Mouse (Mus musculus): ENCODE measurements around the gene Epha8. TPM values are rescaled to one million over a fixed set of nuclear protein-coding genes. Genes with fewer than 3 reads are reported as not detected.

Gene Epha8
- polyA plus RNA-seq, 1 experiment from 2014 or later: 0.72 TPM

DNA sequence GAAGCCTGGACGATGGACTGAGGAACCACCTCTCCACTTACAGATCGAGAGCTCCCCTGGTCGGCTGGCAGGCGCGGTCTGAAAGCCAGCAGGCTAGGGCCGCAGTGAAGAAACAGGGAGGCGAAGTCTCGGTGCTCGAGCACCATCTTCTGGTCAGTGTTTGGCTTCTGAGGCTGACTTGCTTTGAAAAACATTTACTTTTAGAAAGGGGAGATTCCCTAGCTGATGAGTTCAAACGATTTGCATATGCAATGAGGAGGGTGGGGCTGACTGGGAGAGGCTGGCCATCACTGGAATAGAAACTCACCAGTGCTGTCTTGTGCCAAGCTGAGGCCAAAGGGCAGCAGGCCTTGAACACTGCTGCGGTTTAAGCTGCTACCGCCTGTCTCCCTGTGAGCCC, 24.7 kb upstream of the Epha8 start:
- WGBS: 7% methylated on average over 12 of the region's 12 CpGs
- no peak overlapping the region for H3K4me2 ChIP-seq (ENCODE audit: low read depth, low read length, severe bottlenecking)
- ATAC-seq (replicated peaks; ENCODE audit: low FRiP score) (no peak), DNase-seq (ENCODE audit: low spot score) (peak; percentile 78)
- H3K4me3 ChIP-seq (ENCODE audit: low read depth, low read length): no peak overlapping the region
- no peak overlapping the region for H3K27ac ChIP-seq (ENCODE audit: low read depth, low read length)
- H3K4me1 ChIP-seq (replicated peaks; ENCODE audit: control insufficient read depth, insufficient read depth, low read length): 0 out of 2 replicates have a peak, but pooled peaks cover 2% of the 10 kb centered on the region
- no peaks in the 10 kb centered on the region for H3K27me3 ChIP-seq (ENCODE audit: control insufficient read depth, insufficient read depth, low read length)
- no peak overlapping the region for H3K9ac ChIP-seq (ENCODE audit: low read length)
- no peaks in the 10 kb centered on the region for H3K36me3 ChIP-seq (ENCODE audit: control insufficient read depth, insufficient read depth, low read length)
- no peaks in the 10 kb centered on the region for H3K9me3 ChIP-seq (ENCODE audit: control insufficient read depth, low read length)

GRCm38 (mm10) chr4:136980921-136981320, 24.3 kb upstream of the Epha8 start:
- H3K9ac ChIP-seq (ENCODE audit: low read length): no peak overlapping the region
- no peaks in the 10 kb centered on the region for H3K36me3 ChIP-seq (ENCODE audit: control insufficient read depth, insufficient read depth, low read length)
- no peak overlapping the region for H3K4me3 ChIP-seq (ENCODE audit: low read depth, low read length)
- DNase-seq (ENCODE audit: low spot score) (no peak), ATAC-seq (replicated peaks; ENCODE audit: low FRiP score) (no peak)
- H3K4me2 ChIP-seq (ENCODE audit: low read depth, low read length, severe bottlenecking): no peak overlapping the region
- H3K27me3 ChIP-seq (ENCODE audit: control insufficient read depth, insufficient read depth, low read length): no peaks in the 10 kb centered on the region
- H3K27ac ChIP-seq (ENCODE audit: low read depth, low read length): no peak overlapping the region
- WGBS: 75% methylated on average over 4 of the region's 4 CpGs
- no peaks in the 10 kb centered on the region for H3K9me3 ChIP-seq (ENCODE audit: control insufficient read depth, low read length)
- 0 out of 2 replicates have a peak, but pooled peaks cover 2% of the 10 kb centered on the region for H3K4me1 ChIP-seq (replicated peaks; ENCODE audit: control insufficient read depth, insufficient read depth, low read length)

DNA sequence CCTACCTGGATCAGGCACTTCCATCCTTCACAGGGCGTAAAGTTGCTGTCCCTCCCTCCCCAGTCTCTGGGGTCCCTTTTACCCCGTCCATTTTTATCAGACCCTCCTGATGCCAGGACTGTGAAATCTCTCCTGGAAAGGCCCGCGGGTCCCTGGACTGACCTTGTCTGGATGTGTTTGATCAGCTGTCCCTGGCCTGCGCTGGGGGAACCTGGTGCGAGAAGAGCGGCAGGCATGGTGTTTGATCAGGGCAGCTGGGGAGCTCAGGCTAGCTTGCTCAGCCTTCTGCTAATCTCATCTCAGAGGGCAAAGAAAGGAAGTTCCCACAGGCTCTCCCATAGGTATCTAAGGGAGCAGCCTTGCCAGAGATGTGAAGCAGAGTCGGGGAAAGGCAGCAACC, 20.6 kb upstream of the Epha8 start:
- H3K4me2 ChIP-seq (ENCODE audit: low read depth, low read length, severe bottlenecking): no peak overlapping the region
- H3K27ac ChIP-seq (ENCODE audit: low read depth, low read length): no peak overlapping the region
- no peak overlapping the region for H3K4me3 ChIP-seq (ENCODE audit: low read depth, low read length)
- DNase-seq (ENCODE audit: low spot score): no peak
- no peak for ATAC-seq (replicated peaks; ENCODE audit: low FRiP score)
- no peak overlapping the region for H3K9ac ChIP-seq (ENCODE audit: low read length)
- WGBS: 64% methylated on average over 8 of the region's 8 CpGs
- H3K9me3 ChIP-seq (ENCODE audit: control insufficient read depth, low read length): no peaks in the 10 kb centered on the region
- no peaks in the 10 kb centered on the region for H3K27me3 ChIP-seq (ENCODE audit: control insufficient read depth, insufficient read depth, low read length)
- no peaks in the 10 kb centered on the region for H3K36me3 ChIP-seq (ENCODE audit: control insufficient read depth, insufficient read depth, low read length)
- H3K4me1 ChIP-seq (replicated peaks; ENCODE audit: control insufficient read depth, insufficient read depth, low read length): 0 out of 2 replicates have a peak, but pooled peaks cover 2% of the 10 kb centered on the region

DNA sequence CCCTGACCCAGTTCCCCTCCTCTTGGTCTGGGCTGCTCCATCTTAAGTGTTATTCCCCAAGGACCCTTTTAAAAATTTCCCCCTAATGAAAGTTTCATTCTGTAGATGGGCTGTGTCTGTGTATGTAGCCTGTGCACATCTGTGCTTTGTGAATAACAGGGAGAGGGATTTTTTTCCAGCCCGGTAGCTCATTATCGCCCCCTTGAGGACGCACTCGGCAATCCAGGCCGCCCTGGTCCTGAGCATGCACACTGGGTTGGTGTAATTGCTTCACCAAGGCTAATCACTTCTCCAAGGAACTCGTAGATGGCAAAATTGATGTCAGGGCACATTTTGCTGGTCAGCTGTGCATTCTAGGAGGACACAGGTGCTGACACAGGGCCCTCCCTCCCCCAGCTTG, 14.3 kb upstream of the Epha8 start:
- Histone ChIP-seq H3K36me3 (ENCODE audit: control insufficient read depth, insufficient read depth, low read length) (no peaks in the 10 kb centered on the region), H3K27me3 (ENCODE audit: control insufficient read depth, insufficient read depth, low read length) (no peaks in the 10 kb centered on the region), H3K4me2 (ENCODE audit: low read depth, low read length, severe bottlenecking) (no peak overlapping the region), H3K9me3 (ENCODE audit: control insufficient read depth, low read length) (no peaks in the 10 kb centered on the region), H3K27ac (ENCODE audit: low read depth, low read length) (no peak overlapping the region), H3K4me1 (replicated peaks; ENCODE audit: control insufficient read depth, insufficient read depth, low read length) (peaks cover 8% of the 10 kb centered on the region; the same call in 1 of the 2 replicates), H3K9ac (ENCODE audit: low read length) (no peak overlapping the region), H3K4me3 (ENCODE audit: low read depth, low read length) (no peak overlapping the region)
- ATAC-seq (replicated peaks; ENCODE audit: low FRiP score) (0 out of 2 replicates have a peak, but pooled peaks have one; percentile 21), DNase-seq (ENCODE audit: low spot score) (peak; percentile 86)
- WGBS: 5% methylated on average over 6 of the region's 6 CpGs

DNA sequence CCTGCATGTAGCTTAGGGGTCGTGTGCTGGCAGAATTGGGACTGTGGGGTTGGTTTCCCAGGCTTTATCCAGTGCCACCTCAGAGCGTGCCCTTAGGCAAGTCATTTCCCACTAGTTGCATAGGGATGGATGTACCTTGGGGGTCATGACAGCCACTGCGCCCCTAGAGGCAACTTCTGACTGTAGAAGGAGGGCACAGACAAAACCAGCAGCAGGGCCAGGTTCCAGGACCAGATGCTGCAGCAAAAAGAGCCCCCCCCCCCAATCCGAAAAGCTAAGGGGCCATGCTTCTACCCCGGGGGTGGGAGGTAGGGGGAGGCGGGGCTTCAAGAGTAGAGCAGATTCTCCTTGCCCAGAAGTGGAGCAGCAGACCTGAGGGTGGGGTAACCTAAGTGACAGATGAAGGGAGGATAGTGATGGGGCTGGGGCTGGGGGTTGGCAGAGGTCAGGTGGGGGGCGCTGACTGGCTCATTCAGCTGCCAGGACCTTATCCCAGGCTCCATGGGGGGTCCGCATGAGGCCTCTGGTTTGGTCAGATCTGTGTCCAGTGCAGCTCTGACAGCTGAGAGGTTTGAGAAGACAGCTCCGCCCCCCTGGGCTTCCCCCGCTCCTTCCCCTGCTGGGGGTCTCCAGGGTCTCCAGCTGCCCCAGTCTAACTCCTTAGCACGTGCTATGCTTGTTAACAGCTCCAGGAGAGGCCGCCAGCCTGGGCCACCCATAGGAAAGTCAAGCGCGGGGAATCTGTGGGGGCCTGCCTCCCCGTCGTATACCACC, 13.1 kb upstream of the Epha8 start:
- H3K9me3 ChIP-seq (ENCODE audit: control insufficient read depth, low read length): no peaks in the 10 kb centered on the region
- no peak overlapping the region for H3K4me2 ChIP-seq (ENCODE audit: low read depth, low read length, severe bottlenecking)
- WGBS: 47% methylated on average over 14 of the region's 16 CpGs
- H3K9ac ChIP-seq (ENCODE audit: low read length): no peak overlapping the region
- peaks cover 12% of the 10 kb centered on the region; the same call in 1 of the 2 replicates for H3K4me1 ChIP-seq (replicated peaks; ENCODE audit: control insufficient read depth, insufficient read depth, low read length)
- no peaks in the 10 kb centered on the region for H3K36me3 ChIP-seq (ENCODE audit: control insufficient read depth, insufficient read depth, low read length)
- H3K27me3 ChIP-seq (ENCODE audit: control insufficient read depth, insufficient read depth, low read length): no peaks in the 10 kb centered on the region; the same call in 1 of the 2 replicates
- no peak overlapping the region for H3K27ac ChIP-seq (ENCODE audit: low read depth, low read length)
- DNase-seq (ENCODE audit: low spot score) (no peak), ATAC-seq (replicated peaks; ENCODE audit: low FRiP score) (no peak)
- H3K4me3 ChIP-seq (ENCODE audit: low read depth, low read length): no peak overlapping the region

GRCm38 (mm10) chr4:136969096-136969495, 12.5 kb upstream of the Epha8 start:
- no peak for DNase-seq (ENCODE audit: low spot score)
- Histone ChIP-seq H3K36me3 (ENCODE audit: control insufficient read depth, insufficient read depth, low read length) (no peaks in the 10 kb centered on the region), H3K4me3 (ENCODE audit: low read depth, low read length) (no peak overlapping the region), H3K4me1 (replicated peaks; ENCODE audit: control insufficient read depth, insufficient read depth, low read length) (peaks cover 12% of the 10 kb centered on the region; the same call in 1 of the 2 replicates), H3K9me3 (ENCODE audit: control insufficient read depth, low read length) (no peaks in the 10 kb centered on the region), H3K27me3 (ENCODE audit: control insufficient read depth, insufficient read depth, low read length) (no peaks in the 10 kb centered on the region; the same call in 1 of the 2 replicates), H3K4me2 (ENCODE audit: low read depth, low read length, severe bottlenecking) (no peak overlapping the region), H3K27ac (ENCODE audit: low read depth, low read length) (no peak overlapping the region), H3K9ac (ENCODE audit: low read length) (no peak overlapping the region)
- no peak for ATAC-seq (replicated peaks; ENCODE audit: low FRiP score)
- 68% methylated on average over 8 of the region's 8 CpGs for WGBS

- no peak for DNase-seq (ENCODE audit: low spot score)
- H3K4me2 ChIP-seq (ENCODE audit: low read depth, low read length, severe bottlenecking): no peak overlapping the region
- H3K4me3 ChIP-seq (ENCODE audit: low read depth, low read length): no peak overlapping the region
- no peak overlapping the region for H3K9ac ChIP-seq (ENCODE audit: low read length)
- H3K27ac ChIP-seq (ENCODE audit: low read depth, low read length): no peak overlapping the region
- no peak for ATAC-seq (replicated peaks; ENCODE audit: low FRiP score)
- no peaks in the 10 kb centered on the region for H3K36me3 ChIP-seq (ENCODE audit: control insufficient read depth, insufficient read depth, low read length)
- H3K27me3 ChIP-seq (ENCODE audit: control insufficient read depth, insufficient read depth, low read length): no peaks in the 10 kb centered on the region; the same call in 1 of the 2 replicates
- WGBS: 36% methylated on average over 9 of the region's 9 CpGs
- no peaks in the 10 kb centered on the region for H3K9me3 ChIP-seq (ENCODE audit: control insufficient read depth, low read length)
- H3K4me1 ChIP-seq (replicated peaks; ENCODE audit: control insufficient read depth, insufficient read depth, low read length): peaks cover 12% of the 10 kb centered on the region; the same call in 1 of the 2 replicates
Observed at GRCm38 (mm10) chr4:136967511-136967910, 10.9 kb upstream of the Epha8 start.

DNA sequence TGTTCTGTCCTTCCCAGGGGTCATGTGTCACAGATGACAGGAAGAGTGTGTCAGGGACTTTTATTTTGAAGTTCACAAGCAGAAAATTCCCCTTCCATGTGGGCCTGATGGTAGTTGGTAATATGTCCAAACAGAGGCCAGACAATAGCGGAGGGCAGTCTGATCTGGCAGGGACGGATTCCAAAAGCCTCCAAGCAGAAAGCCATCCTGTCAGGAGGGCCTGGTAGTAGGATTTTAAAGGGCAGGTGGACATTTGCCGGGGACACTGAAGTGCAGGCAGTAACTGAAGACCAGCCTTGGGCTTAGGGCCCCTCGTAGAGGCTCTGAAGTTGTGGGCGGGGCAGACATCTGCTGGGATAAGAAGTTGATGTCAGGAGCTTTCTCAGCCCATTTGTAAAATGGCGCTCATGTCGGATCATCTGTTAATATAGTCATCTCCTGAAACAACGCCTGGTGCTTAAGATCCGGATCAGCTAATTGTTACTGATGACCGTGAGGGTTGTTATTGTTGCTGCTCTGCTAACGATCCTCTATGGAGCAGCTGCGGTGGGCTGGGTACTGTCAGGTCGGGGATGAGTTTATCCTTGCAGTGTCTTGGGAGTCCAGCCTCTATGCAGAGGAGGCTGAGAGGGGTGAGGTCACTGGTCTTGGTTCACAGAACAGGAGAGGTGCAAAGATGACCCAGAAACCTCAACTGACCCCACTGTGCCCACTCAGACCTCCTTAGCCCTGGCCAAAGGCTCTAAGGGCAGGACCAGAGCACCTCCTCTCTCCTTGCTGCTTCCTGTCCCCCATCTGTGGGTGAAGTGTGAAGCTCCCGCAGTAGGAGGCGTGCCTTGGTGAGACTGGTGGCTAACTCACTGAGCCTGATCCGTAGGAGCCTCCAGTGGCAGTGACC, 10.1 kb upstream of the Epha8 start:
- no peaks in the 10 kb centered on the region; the same call in 1 of the 2 replicates for H3K27me3 ChIP-seq (ENCODE audit: control insufficient read depth, insufficient read depth, low read length)
- no peak for ATAC-seq (replicated peaks; ENCODE audit: low FRiP score)

More for the DNA sequence above, 10.1 kb upstream of the Epha8 start:
- no peaks in the 10 kb centered on the region for H3K9me3 ChIP-seq (ENCODE audit: control insufficient read depth, low read length)
- H3K27ac ChIP-seq (ENCODE audit: low read depth, low read length): no peak overlapping the region
- H3K4me3 ChIP-seq (ENCODE audit: low read depth, low read length): no peak overlapping the region
- WGBS: 42% methylated on average over 16 of the region's 16 CpGs
- H3K4me2 ChIP-seq (ENCODE audit: low read depth, low read length, severe bottlenecking): no peak overlapping the region
- no peak overlapping the region for H3K9ac ChIP-seq (ENCODE audit: low read length)
- H3K4me1 ChIP-seq (replicated peaks; ENCODE audit: control insufficient read depth, insufficient read depth, low read length): peaks cover 14% of the 10 kb centered on the region; the same call in 1 of the 2 replicates
- H3K36me3 ChIP-seq (ENCODE audit: control insufficient read depth, insufficient read depth, low read length): no peaks in the 10 kb centered on the region
- no peak for DNase-seq (ENCODE audit: low spot score)

Data from forebrain, embryonic 11.5 days (tissue).